Mouse (Mus musculus): ENCODE data around the gene Hspb1.

GRCm38 (mm10) chr5:135935176-135935523 is 47.4 kb downstream of the Hspb1 start:
- TF ChIP-seq CTCF (IDR thresholded peaks at IDR 0.05; ENCODE audit: control insufficient read depth, insufficient read depth, insufficient replicate concordance, low read depth, low read length) (no peak), POLR2A (IDR thresholded peaks at IDR 0.05; ENCODE audit: control insufficient read depth, low read depth, low read length) (no peak)

Measured in testis, adult 2 months (tissue).